Mouse (Mus musculus): ENCODE results near the gene Lmbrd1. TPM values are rescaled to one million over a fixed set of nuclear protein-coding genes. Genes with fewer than 3 reads are reported as not detected.

Gene Lmbrd1
- polyA plus RNA-seq, 1 experiment from 2014 or later: 36.3 TPM

Other genes with a start within 250 kb of the Lmbrd1 start
- 6.0 and 6.5 TPM in 2 replicates for gene Col19a1, start 91.2 kb upstream of the Lmbrd1 start, polyA plus RNA-seq (2015; fragmentation: Nextera tagmentation; extraction: Ambion mirVana)